Mouse (Mus musculus): Measurements from ENCODE around the gene Cit.

DNA sequence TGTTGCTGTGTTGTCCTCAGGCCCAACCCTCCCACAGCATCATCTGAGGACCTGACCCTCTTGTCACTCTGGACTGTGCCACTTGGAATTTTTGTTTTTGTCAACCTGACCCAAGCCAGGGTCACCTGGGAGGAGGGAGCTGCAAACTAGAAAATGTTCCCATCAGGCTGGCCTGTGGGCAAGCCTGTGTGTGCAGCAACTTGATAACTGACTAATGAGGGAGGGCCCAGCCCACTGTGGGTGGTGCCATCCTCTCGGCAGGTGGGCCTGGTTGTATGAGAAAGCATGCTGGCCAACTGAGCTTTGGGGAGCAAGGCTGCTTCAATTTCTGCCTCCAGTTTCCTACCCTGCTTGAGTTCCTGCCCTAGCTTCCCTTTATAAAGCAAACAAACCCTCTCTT lies 113.3 kb downstream of the Cit start:
- TF ChIP-seq POLR2AphosphoS2 (IDR thresholded peaks at IDR 0.05; ENCODE audit: low read length) (no peak), RAD21 (IDR thresholded peaks at IDR 0.05; ENCODE audit: low read depth, low read length) (no peak), POLR2A (IDR thresholded peaks at IDR 0.05; ENCODE audit: control insufficient read depth in 1 of 2, insufficient read depth in 1 of 2, low read depth in 1 of 2, low read length in 2 of 2, poor library complexity in 1 of 2) (no peak), UBTF (IDR thresholded peaks at IDR 0.05; ENCODE audit: borderline replicate concordance, insufficient read depth, low read depth, low read length) (no peak), KAT2A (conservative IDR thresholded peaks at IDR 0.05; ENCODE audit: low read depth, low read length) (no peak), USF1 (IDR thresholded peaks at IDR 0.05; ENCODE audit: low read depth, low read length) (no peak)

Data from MEL (cell line).